Mouse (Mus musculus) embryonic facial prominence, embryonic 14.5 days (tissue): ENCODE data around the gene Coa4. TPM values are rescaled to one million over a fixed set of nuclear protein-coding genes. Genes with fewer than 3 reads are reported as not detected.
A peak's percentile ranks its signal among the peaks of the same experiment; 100 is the strongest.
"Not testable (repeated sequence)": the region's sequence is repeated elsewhere in the genome, so short reads cannot be mapped to it uniquely, and the experiment has no call there.

Source experiments
- ATAC-seq: fragments of 200-750 bp; cut with Nextera tagmentation; 2 replicates; pipeline ENCODE4 v1.8.0; 2017; ENCODE audit warnings: low read depth, moderate number of reproducible peaks, moderate TSS enrichment
- DNase-seq: peaks from one replicate; pipeline ENCODE4 v3.0.0-alpha.2; 2015; ENCODE audit warnings: low spot score
- H3K27ac ChIP-seq: fragments of 300-500 bp; sonication (generic); replicated peaks from 2 replicates; pipeline ENCODE4 v1.5.1; 2014; ENCODE audit warnings: low read depth, mild to moderate bottlenecking, low read length, moderate library complexity
- H3K27me3 ChIP-seq: fragments of 300-500 bp; sonication (generic); replicated peaks from 2 replicates; pipeline ENCODE4 v1.6.1; 2014; ENCODE audit warnings: low read length; ENCODE audit not compliant: control insufficient read depth, insufficient read depth
- H3K36me3 ChIP-seq: fragments of 300-500 bp; sonication (generic); 2 replicates; pipeline ENCODE4 v1.6.1; 2014; ENCODE audit warnings: low read length, mixed read lengths; ENCODE audit not compliant: control insufficient read depth, insufficient read depth
- H3K4me1 ChIP-seq: fragments of 300-500 bp; sonication (generic); 2 replicates; pipeline ENCODE4 v1.6.1; 2014; ENCODE audit warnings: antibody characterized with exemption, low read length; ENCODE audit not compliant: control insufficient read depth, insufficient read depth
- H3K4me2 ChIP-seq: fragments of 300-500 bp; sonication (generic); 2 replicates; pipeline ENCODE4 v1.6.1; 2014; ENCODE audit warnings: low read depth, mild to moderate bottlenecking, low read length, moderate library complexity, mixed read lengths
- H3K4me3 ChIP-seq: fragments of 300-500 bp; sonication (generic); 2 replicates; pipeline ENCODE4 v1.5.1; 2014; ENCODE audit warnings: low read depth, mild to moderate bottlenecking, low read length
- H3K9ac ChIP-seq: fragments of 300-500 bp; sonication (generic); 2 replicates; pipeline ENCODE4 v1.6.1; 2014; ENCODE audit warnings: low read depth, mild to moderate bottlenecking, low read length, moderate library complexity, mixed read lengths
- H3K9me3 ChIP-seq: fragments of 300-500 bp; sonication (generic); 2 replicates; pipeline ENCODE4 v1.6.1; 2016; ENCODE audit warnings: low read length; ENCODE audit not compliant: control insufficient read depth
- WGBS: fragments of 180-500 bp; shearing (Covaris S2); extraction: QIAGEN DNeasy Blood & Tissue Kit; methylation state at CpG from one replicate; pipeline ENCODE4 v1.1.7; 2014; 5-methylcytosine and 5-hydroxymethylcytosine counted together
- polyA plus RNA-seq: library from polyadenylated mRNA; unstranded; fragments of >200 nt; fragmentation: Nextera tagmentation; extraction: Ambion mirVana; gene quantifications from 2 replicates; pipeline ENCODE4 v1.2.1, GENCODE M21; 2014

Coa4 gene
- polyA plus RNA-seq, 1 experiment from 2014 or later: 22.1 TPM

DNA sequence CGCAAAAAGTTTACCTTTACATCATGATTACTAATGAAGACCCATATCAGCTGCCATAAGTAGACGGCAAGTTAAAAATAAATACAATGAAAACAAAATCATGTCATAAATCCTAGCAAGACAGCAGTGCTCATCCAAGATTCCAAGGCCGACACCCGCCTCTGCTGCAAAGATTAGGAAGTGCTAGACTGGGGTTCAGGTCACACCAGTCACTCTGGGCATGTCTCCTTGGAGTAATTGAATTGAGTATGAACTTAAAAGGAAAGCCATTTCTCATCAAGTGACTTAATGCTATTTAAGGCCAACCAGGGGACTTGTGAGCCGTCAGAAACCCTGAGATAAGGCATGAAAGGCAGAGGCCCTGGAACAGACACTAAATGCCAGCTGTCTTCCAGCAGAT, 20.4 kb downstream of the Coa4 start:
- ATAC-seq (no peak), DNase-seq (no peak)
- no peak overlapping the region for H3K4me3 ChIP-seq
- H3K36me3 ChIP-seq: peaks cover under 1% of the 10 kb centered on the region; the same call in 1 of the 2 replicates
- H3K27ac ChIP-seq: no peak overlapping the region
- WGBS: 85% methylated on average over 5 of the region's 5 CpGs
- H3K4me1 ChIP-seq: peaks cover 9% of the 10 kb centered on the region; the same call in 1 of the 2 replicates
- H3K4me2 ChIP-seq: no peak overlapping the region
- H3K9me3 ChIP-seq: no peaks in the 10 kb centered on the region
- H3K27me3 ChIP-seq: no peaks in the 10 kb centered on the region
- H3K9ac ChIP-seq: no peak overlapping the region

DNA sequence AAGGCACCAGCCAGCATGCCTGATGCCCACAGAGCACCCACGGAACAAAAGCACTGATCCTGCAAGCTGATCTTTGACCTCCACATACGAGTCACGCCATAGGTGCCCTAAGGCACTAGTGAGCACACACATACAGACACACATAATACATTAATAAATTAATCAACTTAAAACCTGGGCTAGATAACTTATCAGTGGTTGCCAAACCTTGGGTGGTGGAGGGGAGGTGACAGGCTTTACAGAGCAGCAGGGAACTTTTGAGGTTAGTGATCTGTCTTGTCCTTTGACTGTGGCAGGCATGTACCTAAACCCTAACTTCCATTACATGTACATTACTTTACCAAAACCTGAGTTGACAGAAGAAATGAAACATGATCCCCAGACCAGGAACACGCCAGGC, 22.5 kb downstream of the Coa4 start:
- no peak overlapping the region for H3K4me2 ChIP-seq
- ATAC-seq (no peak), DNase-seq (no peak)
- H3K4me3 ChIP-seq: no peak overlapping the region
- no peaks in the 10 kb centered on the region; the same call in 1 of the 2 replicates for H3K36me3 ChIP-seq
- no peak overlapping the region for H3K27ac ChIP-seq
- H3K4me1 ChIP-seq: peaks cover 9% of the 10 kb centered on the region; the same call in 1 of the 2 replicates
- no peaks in the 10 kb centered on the region for H3K9me3 ChIP-seq
- 73% methylated on average over 4 of the region's 4 CpGs for WGBS
- no peak overlapping the region for H3K9ac ChIP-seq
- H3K27me3 ChIP-seq: no peaks in the 10 kb centered on the region

- no peaks in the 10 kb centered on the region for H3K9me3 ChIP-seq
- no peak overlapping the region for H3K9ac ChIP-seq
- ATAC-seq (0 out of 2 replicates have a peak, but pooled peaks have one; percentile 22), DNase-seq (peak; percentile 24)
- no peak overlapping the region for H3K4me3 ChIP-seq
- H3K27ac ChIP-seq: no peak overlapping the region; the same call in 1 of the 2 replicates
- no peaks in the 10 kb centered on the region for H3K4me1 ChIP-seq
- 67% methylated on average over 11 of the region's 11 CpGs for WGBS
- no peak overlapping the region for H3K4me2 ChIP-seq
- H3K27me3 ChIP-seq: no peaks in the 10 kb centered on the region
- peaks cover 7% of the 10 kb centered on the region; the same call in 1 of the 2 replicates for H3K36me3 ChIP-seq
Observed at GRCm38 (mm10) chr7:100561861-100562587, 25.2 kb downstream of the Coa4 start.

- not testable (repeated sequence) for H3K4me2 ChIP-seq, H3K27ac ChIP-seq, DNase-seq, H3K27me3 ChIP-seq, H3K9me3 ChIP-seq, H3K4me1 ChIP-seq, ATAC-seq, H3K9ac ChIP-seq, H3K4me3 ChIP-seq
- WGBS: 79% methylated on average over 5 of the region's 5 CpGs
- peaks cover 12% of the 10 kb centered on the region for H3K36me3 ChIP-seq
Observed at GRCm38 (mm10) chr7:100567238-100567637, 30.4 kb downstream of the Coa4 start.

- no peak for ATAC-seq
- no peaks in the 10 kb centered on the region for H3K4me1 ChIP-seq
- no peaks in the 10 kb centered on the region for H3K27me3 ChIP-seq
Observed at GRCm38 (mm10) chr7:100569907-100570306, 33.0 kb downstream of the Coa4 start.

DNA sequence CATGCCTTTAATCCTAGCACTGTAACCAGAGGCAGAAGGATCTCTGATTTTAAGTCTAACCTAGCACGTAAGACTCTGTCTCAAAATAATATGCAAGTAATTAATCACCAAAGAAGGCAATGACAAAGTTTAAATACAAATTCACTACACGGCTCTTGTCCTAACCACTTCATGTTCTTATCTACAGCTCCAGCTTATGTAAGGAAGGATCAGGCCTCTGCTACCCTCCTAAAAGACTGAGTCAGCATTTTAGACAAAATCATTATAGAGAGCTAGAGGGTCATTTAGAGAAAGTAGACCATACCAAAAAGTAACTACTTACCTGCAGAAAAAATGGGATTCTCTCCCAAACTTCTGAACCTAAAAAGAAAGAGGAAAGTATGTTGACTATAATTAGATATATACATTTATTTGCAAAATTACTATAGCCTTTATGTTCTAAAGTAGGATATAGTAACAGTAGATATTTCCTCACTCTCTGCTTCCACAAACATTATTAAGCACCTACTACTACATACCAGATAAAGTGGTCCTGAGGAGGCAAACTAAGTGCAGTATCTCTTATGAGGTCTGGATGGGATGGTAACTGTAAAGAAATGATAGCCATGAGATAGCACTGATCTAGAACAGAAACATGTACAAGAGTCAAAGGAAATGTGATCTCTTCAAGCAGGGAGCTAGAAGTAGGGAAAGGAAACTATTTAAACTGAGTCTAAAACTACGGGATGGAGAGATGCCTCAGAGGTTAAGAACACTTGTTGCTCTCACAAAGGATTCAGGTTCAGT, 34.3 kb downstream of the Coa4 start:
- ATAC-seq: no peak
- Histone ChIP-seq H3K9ac (no peak overlapping the region), H3K27me3 (no peaks in the 10 kb centered on the region), H3K4me2 (no peak overlapping the region), H3K4me1 (no peaks in the 10 kb centered on the region), H3K27ac (no peak overlapping the region), H3K4me3 (no peak overlapping the region), H3K9me3 (no peaks in the 10 kb centered on the region), H3K36me3 (peaks cover 13% of the 10 kb centered on the region)
- no peak for DNase-seq
- WGBS: 84% methylated on average over 3 of the region's 3 CpGs

More at GRCm38 (mm10) chr7:100569907-100570306, 33.0 kb downstream of the Coa4 start:
- Histone ChIP-seq H3K4me2 (no peak overlapping the region), H3K27ac (no peak overlapping the region), H3K9ac (no peak overlapping the region), H3K9me3 (no peaks in the 10 kb centered on the region), H3K36me3 (peaks cover 17% of the 10 kb centered on the region), H3K4me3 (no peak overlapping the region)
- no peak for DNase-seq

DNA sequence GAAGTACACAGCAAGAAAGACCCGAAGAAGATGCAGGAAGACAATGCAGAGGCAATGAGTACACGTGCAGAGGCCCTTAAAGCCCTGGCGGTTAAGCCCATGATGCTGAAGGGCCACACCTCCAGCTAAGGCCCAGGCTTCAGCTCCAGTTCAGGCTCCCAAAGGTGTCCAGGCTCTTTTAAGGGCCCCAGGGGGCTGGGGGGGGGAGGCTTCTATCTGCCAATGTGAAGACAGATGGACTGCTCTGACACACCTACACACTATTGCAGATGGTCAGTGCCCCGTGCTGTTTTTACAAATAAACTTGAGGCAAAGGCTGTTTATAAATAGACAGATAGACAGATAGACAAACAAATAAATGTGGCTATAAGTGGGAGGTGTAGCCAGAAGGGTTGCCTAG, 35.2 kb downstream of the Coa4 start:
- 89% methylated on average over 4 of the region's 4 CpGs for WGBS
- Histone ChIP-seq H3K27me3 (no peaks in the 10 kb centered on the region), H3K9me3 (no peaks in the 10 kb centered on the region), H3K4me3 (no peak overlapping the region), H3K4me1 (no peaks in the 10 kb centered on the region), H3K4me2 (no peak overlapping the region), H3K9ac (no peak overlapping the region), H3K27ac (no peak overlapping the region), H3K36me3 (peaks cover 13% of the 10 kb centered on the region)
- ATAC-seq (no peak), DNase-seq (no peak)

DNA sequence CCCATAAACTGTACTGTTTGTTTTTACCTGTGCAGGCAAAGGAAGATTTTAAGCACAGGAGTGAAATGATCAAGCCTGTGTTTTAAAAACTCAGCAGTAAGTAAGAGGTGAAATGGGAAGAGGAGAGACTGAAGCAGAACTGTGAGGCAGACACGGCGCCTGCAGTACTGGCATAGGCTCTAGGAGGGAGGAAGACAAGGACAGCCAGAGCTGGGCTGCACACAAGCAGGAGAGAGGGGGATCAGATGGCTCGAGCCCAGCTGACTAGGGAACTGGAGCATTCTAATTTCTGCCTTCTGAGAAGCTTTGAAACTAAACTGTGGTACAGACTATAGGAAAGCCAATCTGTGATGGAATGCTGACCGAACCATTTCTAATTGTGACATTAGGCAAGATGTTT, 35.8 kb downstream of the Coa4 start:
- Histone ChIP-seq H3K27ac (no peak overlapping the region), H3K4me3 (no peak overlapping the region), H3K9me3 (no peaks in the 10 kb centered on the region), H3K27me3 (no peaks in the 10 kb centered on the region), H3K4me1 (no peaks in the 10 kb centered on the region), H3K9ac (no peak overlapping the region), H3K4me2 (no peak overlapping the region), H3K36me3 (peaks cover 9% of the 10 kb centered on the region; the same call in 1 of the 2 replicates)
- 70% methylated on average over 4 of the region's 4 CpGs for whole genome bisulfite sequencing
- DNase-seq (no peak), ATAC-seq (no peak)
